Mouse (Mus musculus) erythroblast, adult 5-6 weeks (primary cell): Measurements from ENCODE around the gene Ttll8. TPM values are rescaled to one million over a fixed set of nuclear protein-coding genes. Genes with fewer than 3 reads are reported as not detected.

Source experiments
- ATAC-seq: replicated peaks from 2 replicates; pipeline ENCODE4 v1.8.0; 2016; ENCODE audit warnings: moderate number of reproducible peaks, mild to moderate bottlenecking, moderate TSS enrichment, inconsistent platforms; ENCODE audit not compliant: poor library complexity, low FRiP score, severe bottlenecking
- total RNA-seq, 2 experiments: library from RNA; stranded (forward) in 1 of 2; stranded (reverse) in 1 of 2; fragments of 150-400 nt in 1 of 2; fragments of 200-764, 138-1000 nt in 1 of 2; gene quantifications; 2 replicates each; pipeline versions ENCODE4 v1.2.3 to v1.2.4; 2015 to 2017; ENCODE audit warnings: low replicate concordance in 2 of 2

Gene Ttll8
- total RNA-seq, 2 experiments from 2014 or later, result not detected

DNA sequence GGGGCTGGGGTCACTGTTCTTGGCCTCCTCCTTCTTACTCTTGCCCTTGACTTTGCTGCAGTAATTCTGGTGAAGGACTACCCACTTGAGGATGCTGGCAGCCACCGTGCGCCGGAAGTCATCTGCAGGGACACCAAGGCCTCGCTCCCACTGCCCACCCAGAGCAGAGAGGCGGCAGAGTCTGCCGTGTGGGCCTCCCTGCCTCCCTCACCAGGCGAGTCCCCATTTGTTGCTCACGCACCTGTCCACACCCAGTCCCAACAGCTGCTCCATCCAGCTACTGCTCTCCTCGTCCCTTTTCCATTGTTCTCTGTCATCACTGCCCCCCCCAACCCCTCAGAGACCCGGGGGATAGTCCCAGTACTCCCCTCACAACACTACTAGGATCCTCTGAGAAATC is 21.6 kb downstream of the Ttll8 start:
- ATAC-seq, result no peak

DNA sequence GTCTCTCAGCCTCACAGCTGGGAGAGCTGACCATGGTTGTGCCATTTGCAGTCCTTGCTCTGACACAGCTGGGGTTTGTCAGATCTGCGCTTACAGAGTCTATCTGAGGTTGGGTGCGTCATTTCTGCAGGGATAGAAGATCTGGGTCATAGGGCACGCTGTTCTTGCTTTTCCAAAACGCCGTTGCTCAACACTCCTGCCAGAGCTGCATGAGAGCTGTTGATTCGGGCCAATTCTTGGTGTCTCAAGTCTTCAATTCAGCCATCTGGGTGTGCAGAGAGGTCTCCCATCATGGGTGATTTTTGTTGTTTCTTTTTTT is 32.3 kb downstream of the Ttll8 start:
- no peak for ATAC-seq

DNA sequence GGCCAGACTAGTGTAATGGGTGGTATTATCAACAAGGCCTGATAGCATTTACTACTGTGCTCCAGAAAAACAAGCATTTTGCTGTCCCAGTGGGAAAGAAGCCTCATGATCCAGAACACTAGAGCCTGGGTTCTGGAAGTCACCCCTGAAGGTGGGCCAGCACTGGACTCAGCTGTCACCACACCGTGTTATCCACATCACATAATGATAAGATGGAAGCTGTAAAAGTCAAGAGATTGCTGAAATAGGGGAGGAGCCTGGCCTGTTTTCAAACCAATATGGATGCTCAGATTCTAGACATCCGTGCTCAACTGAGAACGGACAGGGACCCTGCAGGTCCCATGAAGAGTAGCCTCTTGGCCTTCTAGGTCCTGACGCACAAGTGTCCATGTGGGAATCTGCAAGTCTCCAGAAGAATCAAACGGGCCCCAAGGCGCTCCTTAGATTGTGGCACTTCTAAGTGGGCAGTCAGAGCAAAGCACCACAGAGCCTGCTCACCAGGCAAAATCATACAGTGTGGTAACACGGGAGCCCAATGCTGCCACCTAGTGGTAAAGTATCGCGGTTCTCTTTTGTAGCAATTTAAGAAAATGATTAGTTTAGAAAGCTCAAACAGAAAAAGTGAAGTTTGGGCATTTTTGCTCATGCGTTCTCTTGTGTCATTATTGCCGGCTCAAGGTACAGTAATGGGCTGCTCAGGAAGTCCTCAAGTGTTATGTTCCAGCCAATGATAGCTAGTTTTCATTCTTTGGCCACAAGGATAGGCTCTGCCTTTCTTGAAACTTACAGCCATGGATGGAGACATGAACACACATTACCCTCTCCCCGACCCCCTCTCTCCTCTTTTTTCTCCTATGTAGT is 32.9 kb downstream of the Ttll8 start:
- ATAC-seq, result peak; percentile 64

- no peak for ATAC-seq
Observed at GRCm38 (mm10) chr15:88920065-88920464, 34.2 kb downstream of the Ttll8 start.

GRCm38 (mm10) chr15:88919328-88919727 is 34.9 kb downstream of the Ttll8 start:
- ATAC-seq, result no peak

GRCm38 (mm10) chr15:88917126-88917525 is 37.1 kb downstream of the Ttll8 start:
- no peak for ATAC-seq

GRCm38 (mm10) chr15:88916366-88916765 is 37.9 kb downstream of the Ttll8 start:
- ATAC-seq, result no peak

GRCm38 (mm10) chr15:88915046-88915445 is 39.2 kb downstream of the Ttll8 start:
- ATAC-seq, result no peak

- no peak for ATAC-seq
Observed at GRCm38 (mm10) chr15:88906347-88906746, 47.9 kb downstream of the Ttll8 start.

- no peak for ATAC-seq
Observed at GRCm38 (mm10) chr15:88904056-88904811, 50.0 kb downstream of the Ttll8 start.

- ATAC-seq, result no peak
Observed at GRCm38 (mm10) chr15:88903086-88903485, 51.1 kb downstream of the Ttll8 start.

- ATAC-seq, result no peak
Observed at GRCm38 (mm10) chr15:88902200-88902875, 51.9 kb downstream of the Ttll8 start.

GRCm38 (mm10) chr15:88896341-88896980 is 57.8 kb downstream of the Ttll8 start:
- ATAC-seq, result no peak

- ATAC-seq, result no peak
Observed at GRCm38 (mm10) chr15:88895891-88896290, 58.3 kb downstream of the Ttll8 start.

DNA sequence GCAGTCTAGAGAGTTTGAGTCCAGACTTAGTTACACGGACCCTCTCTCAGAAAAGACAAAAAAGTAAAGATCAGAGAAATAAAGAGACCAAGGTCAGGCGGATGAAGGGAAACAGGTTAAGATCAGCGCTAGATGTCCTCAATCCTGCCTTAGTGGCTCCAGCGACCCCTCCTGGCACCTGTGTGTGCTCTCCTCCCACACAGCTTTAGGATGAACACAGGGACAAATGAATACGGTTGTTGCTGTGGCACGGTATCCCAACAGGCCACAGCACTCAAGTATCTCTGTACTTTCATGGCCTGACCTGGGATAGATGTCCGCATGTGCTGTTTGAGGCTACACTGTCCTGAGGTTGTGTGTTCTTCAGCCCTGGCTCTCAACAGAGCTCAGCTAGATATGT is 59.1 kb downstream of the Ttll8 start:
- no peak for ATAC-seq

GRCm38 (mm10) chr15:88892876-88893275 is 61.3 kb downstream of the Ttll8 start:
- ATAC-seq, result no peak

DNA sequence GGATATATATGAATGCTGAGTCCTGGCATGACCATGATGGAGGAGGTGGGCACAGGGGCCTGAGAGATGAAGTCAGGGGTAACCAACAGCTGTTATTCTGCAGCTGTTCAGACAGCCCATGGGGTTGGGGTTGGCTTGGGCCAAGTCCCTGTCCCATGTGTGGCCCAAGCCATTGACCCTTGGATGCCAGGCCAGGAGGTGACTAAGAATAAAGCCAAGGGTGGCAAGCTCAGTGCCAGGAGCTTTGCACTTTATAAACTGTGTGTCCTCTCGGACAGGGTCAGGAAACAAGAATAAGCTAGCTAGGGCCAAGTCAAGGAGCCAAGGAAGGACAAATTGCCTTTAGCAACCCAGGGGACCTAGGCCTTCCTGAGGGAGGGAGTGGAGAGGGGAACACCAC is 62.0 kb downstream of the Ttll8 start:
- ATAC-seq, result no peak

GRCm38 (mm10) chr15:88891676-88892040 is 62.6 kb downstream of the Ttll8 start:
- no peak for ATAC-seq

DNA sequence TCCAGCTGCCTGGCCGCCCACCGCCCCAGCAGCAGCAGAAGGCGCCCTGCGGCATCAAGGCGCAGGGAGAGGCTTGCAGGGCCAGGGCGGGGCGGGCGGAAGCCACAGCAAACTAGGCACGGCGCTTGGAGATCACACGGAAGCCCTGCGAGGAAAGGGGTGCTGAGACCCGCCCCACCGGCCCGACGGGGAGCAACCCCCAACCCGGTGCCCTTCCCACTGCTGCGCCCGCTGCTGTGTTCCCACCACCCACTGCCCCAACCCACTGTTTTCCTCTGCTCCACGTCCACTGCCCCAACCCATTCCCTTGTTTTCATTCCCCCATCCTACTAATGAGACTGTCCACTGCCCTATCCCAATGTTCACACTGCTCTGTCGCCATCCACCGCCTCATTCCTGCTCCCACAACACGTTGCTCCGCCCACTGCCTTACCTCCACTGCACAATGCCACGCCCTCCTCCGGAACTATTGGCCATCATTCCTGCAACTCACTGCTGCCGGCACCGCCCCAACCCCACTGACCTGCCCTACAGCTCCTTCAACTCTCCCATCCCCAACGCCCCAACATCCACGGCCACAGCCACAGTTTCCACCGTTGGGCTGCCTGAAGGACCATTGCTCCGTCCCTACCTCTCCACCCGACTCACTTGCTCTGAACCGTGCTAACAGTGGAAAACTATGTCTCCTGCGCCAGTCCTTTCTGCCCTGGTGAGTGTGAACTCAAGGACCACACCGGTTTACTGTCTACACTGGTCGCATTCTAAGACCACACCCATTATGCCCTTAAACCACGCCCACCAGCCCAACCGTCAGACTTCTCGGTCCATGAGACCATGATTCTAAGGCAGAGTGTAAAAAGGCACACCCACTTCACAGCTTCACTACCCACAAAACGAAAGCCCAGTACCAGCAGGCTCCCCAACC is 63.2 kb downstream of the Ttll8 start:
- peak; percentile 82 for ATAC-seq
